Mouse (Mus musculus): ENCODE results near the gene Cep170b. TPM values are rescaled to one million over a fixed set of nuclear protein-coding genes. Genes with fewer than 3 reads are reported as not detected.
A peak's percentile ranks its signal among the peaks of the same experiment; 100 is the strongest.

Gene Cep170b
- polyA plus RNA-seq, 1 experiment from 2014 or later: 3.9 TPM

DNA sequence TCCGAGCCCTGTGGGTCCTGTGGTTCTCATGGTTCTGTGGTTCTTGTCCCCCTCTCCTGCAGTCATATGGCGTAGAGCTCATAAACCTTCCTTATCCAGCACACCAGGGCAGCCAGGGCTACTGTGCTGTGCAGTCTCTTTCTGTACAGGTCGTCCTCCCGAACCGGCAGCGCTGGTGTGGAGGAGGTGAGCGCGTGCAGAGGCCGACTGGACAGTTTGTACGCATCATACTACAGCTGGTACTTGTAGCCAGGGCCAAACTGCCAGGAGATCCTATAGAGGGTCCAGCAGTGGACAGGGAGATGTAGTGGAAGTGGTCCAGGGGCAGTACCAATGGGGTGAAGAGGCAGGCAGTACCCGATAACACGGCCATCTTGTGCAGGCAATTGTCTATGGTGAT, 30.7 kb downstream of the Cep170b start:
- no peak overlapping the region for H3K27ac ChIP-seq (replicated peaks)
- H3K4me3 ChIP-seq (replicated peaks): no peak overlapping the region
- 0 out of 2 replicates have a peak, but pooled peaks cover 3% of the 10 kb centered on the region for H3K27me3 ChIP-seq
- H3K9ac ChIP-seq: no peak overlapping the region
- no peak overlapping the region for H3K4me2 ChIP-seq
- no peaks in the 10 kb centered on the region for H3K36me3 ChIP-seq (replicated peaks)
- H3K4me1 ChIP-seq (replicated peaks): no peaks in the 10 kb centered on the region
- H3K9me3 ChIP-seq (replicated peaks): no peaks in the 10 kb centered on the region
- no peak for ATAC-seq (ENCODE audit: insufficient read depth)
- 71% methylated on average over 12 of the region's 12 CpGs for WGBS (ENCODE audit: insufficient replicate concordance)

DNA sequence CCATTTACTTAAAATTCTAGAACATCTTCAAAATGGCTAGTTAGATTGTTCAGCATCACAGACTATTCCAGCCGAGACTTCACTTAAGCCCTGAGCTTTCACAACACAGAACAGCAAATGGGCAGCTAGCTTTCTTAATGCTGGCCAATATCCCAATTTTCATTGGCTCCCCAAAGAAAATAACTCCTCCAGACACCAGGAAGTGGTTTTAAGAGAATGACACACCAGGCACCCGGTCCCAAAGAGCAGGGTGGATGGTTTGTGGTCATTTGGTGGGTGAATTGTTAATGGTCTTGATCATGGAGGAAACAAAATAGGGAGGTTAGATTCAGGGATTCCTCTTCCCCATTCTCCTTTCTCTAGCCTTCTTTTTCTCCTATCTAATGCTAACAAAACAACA, 32.1 kb downstream of the Cep170b start:
- Histone ChIP-seq H3K4me2 (no peak overlapping the region), H3K9ac (no peak overlapping the region), H3K9me3 (replicated peaks) (no peaks in the 10 kb centered on the region), H3K27me3 (0 out of 2 replicates have a peak, but pooled peaks cover 3% of the 10 kb centered on the region), H3K27ac (replicated peaks) (no peak overlapping the region), H3K36me3 (replicated peaks) (no peaks in the 10 kb centered on the region), H3K4me3 (replicated peaks) (no peak overlapping the region), H3K4me1 (replicated peaks) (no peaks in the 10 kb centered on the region)
- ATAC-seq (ENCODE audit: insufficient read depth): no peak
- WGBS (ENCODE audit: insufficient replicate concordance): 19% methylated on average over 2 of the region's 2 CpGs

DNA sequence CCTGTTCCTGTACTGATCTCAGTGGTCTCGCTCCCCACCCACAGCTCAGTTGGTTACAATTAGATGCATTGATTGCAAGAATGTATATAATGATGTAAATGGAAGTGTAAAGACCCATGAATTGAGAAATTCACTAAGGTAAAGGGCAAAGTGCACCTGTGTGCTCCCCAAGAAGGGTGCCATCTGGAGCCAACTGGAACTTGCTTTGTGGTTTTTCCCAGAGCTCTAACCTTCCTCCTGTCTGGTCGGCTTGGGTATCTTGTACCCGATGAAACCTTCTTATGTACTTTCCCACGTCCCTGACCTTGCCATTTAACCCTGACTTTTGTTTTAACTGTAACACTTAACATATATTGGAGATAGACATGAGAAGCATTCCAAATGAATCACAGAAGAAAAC, 35.6 kb downstream of the Cep170b start:
- no peak overlapping the region for H3K9ac ChIP-seq
- no peaks in the 10 kb centered on the region for H3K9me3 ChIP-seq (replicated peaks)
- 36% methylated on average over 4 of the region's 4 CpGs for WGBS (ENCODE audit: insufficient replicate concordance)
- H3K27me3 ChIP-seq: 0 out of 2 replicates have a peak, but pooled peaks cover 3% of the 10 kb centered on the region
- no peak overlapping the region for H3K4me2 ChIP-seq
- no peak overlapping the region for H3K27ac ChIP-seq (replicated peaks)
- 0 out of 2 replicates have a peak, but pooled peaks cover 4% of the 10 kb centered on the region for H3K4me1 ChIP-seq (replicated peaks)
- no peak for ATAC-seq (ENCODE audit: insufficient read depth)
- H3K36me3 ChIP-seq (replicated peaks): no peaks in the 10 kb centered on the region
- no peak overlapping the region for H3K4me3 ChIP-seq (replicated peaks)

DNA sequence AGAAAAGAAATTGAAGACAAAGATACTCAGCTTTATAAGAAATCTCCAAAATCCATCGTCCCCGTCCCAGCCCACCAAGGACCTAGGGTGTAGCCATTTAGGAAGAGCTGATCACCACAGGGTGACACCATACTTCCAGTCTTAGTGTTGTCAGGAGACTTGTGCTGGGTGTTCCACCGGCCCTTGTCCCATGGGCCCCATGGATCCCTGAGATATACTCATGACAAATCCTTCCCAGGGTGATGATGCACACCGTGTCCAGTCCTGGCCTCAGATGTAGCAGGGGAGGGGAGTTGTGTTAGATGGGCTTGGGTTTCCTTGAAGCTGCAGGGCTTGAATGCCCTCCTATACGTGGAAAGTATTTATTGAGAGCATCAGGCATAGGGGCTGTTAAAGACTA, 37.6 kb downstream of the Cep170b start:
- Histone ChIP-seq H3K4me3 (replicated peaks) (no peak overlapping the region), H3K36me3 (replicated peaks) (no peaks in the 10 kb centered on the region), H3K27ac (replicated peaks) (no peak overlapping the region), H3K4me2 (no peak overlapping the region), H3K27me3 (no peaks in the 10 kb centered on the region), H3K4me1 (replicated peaks) (0 out of 2 replicates have a peak, but pooled peaks cover 4% of the 10 kb centered on the region), H3K9ac (no peak overlapping the region), H3K9me3 (replicated peaks) (no peaks in the 10 kb centered on the region)
- WGBS (ENCODE audit: insufficient replicate concordance): 61% methylated on average over 5 of the region's 5 CpGs
- no peak for ATAC-seq (ENCODE audit: insufficient read depth)

DNA sequence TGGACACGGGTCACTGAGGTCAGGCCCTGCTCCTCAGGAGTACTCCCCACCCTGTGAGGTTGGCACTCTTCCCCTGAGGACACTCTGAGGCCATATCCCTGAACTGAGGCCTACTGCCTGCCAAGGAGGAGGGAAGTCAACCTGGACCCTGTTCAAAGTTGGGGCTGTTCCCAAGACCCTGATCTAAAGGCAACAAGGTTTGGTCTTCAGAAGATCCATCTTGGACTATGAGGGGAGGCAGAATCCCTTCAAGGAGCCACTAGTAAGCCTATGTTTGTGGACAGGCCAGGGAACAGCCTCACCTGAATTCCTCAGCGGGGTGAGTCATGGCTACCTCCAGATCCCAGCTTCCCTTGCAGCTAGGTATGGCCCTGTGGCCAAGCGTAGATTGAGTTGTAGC, 39.2 kb downstream of the Cep170b start:
- Histone ChIP-seq H3K9ac (no peak overlapping the region), H3K4me3 (replicated peaks) (no peak overlapping the region), H3K27ac (replicated peaks) (no peak overlapping the region), H3K4me1 (replicated peaks) (0 out of 2 replicates have a peak, but pooled peaks cover 4% of the 10 kb centered on the region), H3K27me3 (no peaks in the 10 kb centered on the region), H3K36me3 (replicated peaks) (no peaks in the 10 kb centered on the region), H3K9me3 (replicated peaks) (no peaks in the 10 kb centered on the region), H3K4me2 (no peak overlapping the region)
- WGBS (ENCODE audit: insufficient replicate concordance): 63% methylated on average over 3 of the region's 3 CpGs
- ATAC-seq (ENCODE audit: insufficient read depth): no peak

DNA sequence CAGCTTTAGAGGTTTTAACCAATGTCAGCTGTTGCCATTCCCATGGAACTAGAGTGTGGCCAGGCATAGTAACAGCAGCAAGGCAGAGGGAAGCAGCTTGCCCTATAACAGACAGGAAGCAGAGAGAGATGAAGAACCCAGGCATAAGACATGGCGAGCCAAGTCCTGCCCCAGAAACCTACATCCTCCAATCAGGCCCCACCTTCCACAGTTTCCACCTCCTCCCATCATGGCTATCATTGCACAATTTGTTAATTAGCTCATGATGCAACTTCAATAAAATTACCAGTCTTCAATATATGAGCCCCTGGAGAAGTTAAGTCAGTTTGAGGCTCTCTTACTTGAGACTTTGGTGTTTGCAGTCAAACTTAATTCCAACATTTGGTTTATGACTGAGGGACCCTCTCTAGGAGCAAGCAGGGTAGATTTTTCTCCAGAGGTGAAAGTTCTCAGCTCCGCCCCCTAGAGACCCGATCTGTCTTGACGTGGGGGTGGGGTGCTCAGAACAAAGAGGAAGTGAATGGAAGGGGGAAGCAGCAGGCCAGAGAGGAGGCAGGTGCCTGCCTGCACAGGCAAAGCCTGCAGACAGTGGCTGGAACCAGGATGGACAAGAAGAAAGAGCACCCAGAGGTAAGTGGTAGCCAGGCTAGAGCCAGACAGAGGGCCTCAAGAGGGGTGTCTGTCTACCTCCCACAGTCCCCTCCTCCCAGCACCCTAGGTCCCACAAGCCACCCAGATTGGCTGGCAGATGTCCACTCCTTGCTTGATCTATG, 40.1 kb downstream of the Cep170b start, which contains the start of gene Pld4:
Gene Pld4, plus strand, starts transcription at position 502 of the 773 bp plus-strand sequence.
- ATAC-seq (ENCODE audit: insufficient read depth): 0 out of 2 replicates have a peak, but pooled peaks have one; percentile 22
- H3K4me3 ChIP-seq (replicated peaks): peak within 1 kb of the TSS; percentile 14; the same call in 1 of the 2 replicates
- 18% methylated on average over 4 of the region's 4 CpGs for WGBS (ENCODE audit: insufficient replicate concordance)

DNA sequence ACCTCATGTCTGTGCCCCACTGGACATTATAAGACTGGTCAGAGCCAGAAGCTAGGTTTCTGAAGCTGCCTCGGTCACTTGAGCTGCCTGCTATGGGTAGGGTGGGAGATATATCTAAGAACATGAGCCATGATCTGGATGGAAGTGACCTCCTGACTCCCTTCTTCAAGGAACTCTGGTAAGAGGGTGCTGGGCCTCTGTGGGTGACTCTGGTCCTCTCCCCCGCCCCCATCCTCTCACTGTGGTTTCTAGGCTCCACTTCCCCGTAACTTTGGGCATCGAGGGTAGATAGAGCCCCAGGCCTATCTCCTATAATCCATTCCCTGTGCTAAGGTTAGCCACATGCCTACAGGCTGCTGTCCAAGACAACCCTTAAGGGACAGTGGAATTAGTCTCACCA, 41.2 kb downstream of the Cep170b start:
- ATAC-seq (ENCODE audit: insufficient read depth): no peak
- WGBS (ENCODE audit: insufficient replicate concordance): 31% methylated on average over 4 of the region's 4 CpGs
- H3K9me3 ChIP-seq (replicated peaks): no peaks in the 10 kb centered on the region
- no peak overlapping the region for H3K9ac ChIP-seq
- no peak overlapping the region; the same call in 1 of the 2 replicates for H3K4me3 ChIP-seq (replicated peaks)
- 0 out of 2 replicates have a peak, but pooled peaks cover 4% of the 10 kb centered on the region for H3K4me1 ChIP-seq (replicated peaks)
- H3K27me3 ChIP-seq: no peaks in the 10 kb centered on the region
- H3K4me2 ChIP-seq: peak overlapping the region; percentile 5; the same call in 1 of the 2 replicates
- H3K36me3 ChIP-seq (replicated peaks): no peaks in the 10 kb centered on the region
- 0 out of 2 replicates have a peak overlapping the region, but pooled peaks have one; percentile 33 for H3K27ac ChIP-seq (replicated peaks)

More for the DNA sequence above, 40.1 kb downstream of the Cep170b start, which contains the start of gene Pld4:
- Histone ChIP-seq H3K9me3 (replicated peaks) (no peaks in the 10 kb centered on the region), H3K36me3 (replicated peaks) (no peaks in the 10 kb centered on the region), H3K4me1 (replicated peaks) (0 out of 2 replicates have a peak, but pooled peaks cover 4% of the 10 kb centered on the region), H3K9ac (no peak within 1 kb of the TSS), H3K27me3 (no peaks in the 10 kb centered on the region), H3K4me2 (peak within 1 kb of the TSS; percentile 5), H3K27ac (replicated peaks) (no peak within 1 kb of the TSS)

DNA sequence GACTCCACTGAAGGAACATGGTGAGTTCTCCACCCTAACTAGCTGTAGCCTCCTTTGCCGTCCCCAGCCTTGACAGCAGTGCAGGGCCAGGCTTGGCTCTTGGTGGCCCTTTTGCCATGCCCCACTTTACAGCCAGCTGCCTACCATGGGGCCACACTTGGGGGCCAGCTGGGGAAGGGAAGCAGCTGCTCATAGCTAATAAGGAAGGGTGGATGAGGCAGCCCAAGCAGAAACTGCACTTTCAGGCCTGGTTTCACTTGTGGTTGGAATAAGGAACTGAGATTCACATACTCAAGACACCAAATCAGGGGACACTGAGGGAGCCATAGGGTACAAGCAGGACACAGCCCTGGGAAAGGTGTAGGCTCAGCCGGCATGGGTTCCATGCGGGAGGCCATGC, 41.8 kb downstream of the Cep170b start:
- WGBS (ENCODE audit: insufficient replicate concordance): 60% methylated on average over 3 of the region's 3 CpGs
- no peak overlapping the region; the same call in 1 of the 2 replicates for H3K4me3 ChIP-seq (replicated peaks)
- H3K27ac ChIP-seq (replicated peaks): 0 out of 2 replicates have a peak overlapping the region, but pooled peaks have one; percentile 33
- H3K9ac ChIP-seq: no peak overlapping the region
- no peaks in the 10 kb centered on the region for H3K27me3 ChIP-seq
- no peaks in the 10 kb centered on the region for H3K36me3 ChIP-seq (replicated peaks)
- 0 out of 2 replicates have a peak, but pooled peaks cover 4% of the 10 kb centered on the region for H3K4me1 ChIP-seq (replicated peaks)
- no peak overlapping the region for H3K4me2 ChIP-seq
- no peak for ATAC-seq (ENCODE audit: insufficient read depth)
- no peaks in the 10 kb centered on the region for H3K9me3 ChIP-seq (replicated peaks)

DNA sequence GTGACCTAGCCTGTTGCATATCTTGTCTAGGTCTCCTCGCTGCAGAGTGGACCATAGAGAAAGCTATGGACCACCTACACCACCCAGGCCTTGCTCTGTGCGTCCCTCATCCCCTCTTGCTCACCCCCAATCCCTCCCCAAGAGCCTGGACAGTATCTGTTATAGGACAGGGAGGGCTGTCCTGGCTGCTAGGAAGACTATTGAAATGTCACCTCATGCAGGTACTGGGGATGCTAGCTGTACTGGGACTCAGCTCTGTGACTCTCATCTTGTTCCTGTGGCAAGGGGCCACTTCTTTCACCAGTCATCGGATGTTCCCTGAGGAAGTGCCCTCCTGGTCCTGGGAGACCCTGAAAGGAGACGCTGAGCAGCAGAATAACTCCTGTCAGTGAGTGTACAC, 42.9 kb downstream of the Cep170b start:
- Histone ChIP-seq H3K36me3 (replicated peaks) (no peaks in the 10 kb centered on the region), H3K9me3 (replicated peaks) (no peaks in the 10 kb centered on the region), H3K9ac (no peak overlapping the region), H3K27ac (replicated peaks) (no peak overlapping the region), H3K4me3 (replicated peaks) (no peak overlapping the region), H3K27me3 (no peaks in the 10 kb centered on the region), H3K4me2 (no peak overlapping the region), H3K4me1 (replicated peaks) (0 out of 2 replicates have a peak, but pooled peaks cover 4% of the 10 kb centered on the region)
- 60% methylated on average over 4 of the region's 4 CpGs for WGBS (ENCODE audit: insufficient replicate concordance)
- ATAC-seq (ENCODE audit: insufficient read depth): no peak

DNA sequence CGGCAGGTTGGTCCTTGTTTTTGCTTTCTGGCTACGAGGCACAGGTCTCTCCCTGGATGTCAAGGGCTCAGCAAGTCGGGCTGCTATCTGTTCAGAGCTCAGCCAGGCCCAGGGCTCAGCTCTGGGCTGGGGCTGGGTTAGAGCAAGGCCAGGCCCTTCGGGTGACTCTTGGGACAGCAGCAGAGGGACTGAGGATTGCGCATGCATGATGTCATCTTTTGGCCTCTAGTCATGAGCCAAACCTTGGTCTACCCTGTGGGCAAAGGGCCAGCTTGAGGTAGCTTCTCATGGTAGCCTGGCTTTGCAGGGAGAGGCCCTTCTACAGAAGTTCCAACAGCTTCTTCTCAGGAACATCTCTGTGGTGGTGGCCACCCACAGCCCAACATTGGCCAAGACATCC, 43.9 kb downstream of the Cep170b start:
- Histone ChIP-seq H3K4me1 (replicated peaks) (0 out of 2 replicates have a peak, but pooled peaks cover 4% of the 10 kb centered on the region), H3K9me3 (replicated peaks) (no peaks in the 10 kb centered on the region), H3K9ac (no peak overlapping the region), H3K36me3 (replicated peaks) (no peaks in the 10 kb centered on the region), H3K4me3 (replicated peaks) (no peak overlapping the region), H3K27me3 (no peaks in the 10 kb centered on the region), H3K4me2 (no peak overlapping the region), H3K27ac (replicated peaks) (no peak overlapping the region)
- no peak for ATAC-seq (ENCODE audit: insufficient read depth)
- whole genome bisulfite sequencing (ENCODE audit: insufficient replicate concordance): 55% methylated on average over 5 of the region's 5 CpGs

DNA sequence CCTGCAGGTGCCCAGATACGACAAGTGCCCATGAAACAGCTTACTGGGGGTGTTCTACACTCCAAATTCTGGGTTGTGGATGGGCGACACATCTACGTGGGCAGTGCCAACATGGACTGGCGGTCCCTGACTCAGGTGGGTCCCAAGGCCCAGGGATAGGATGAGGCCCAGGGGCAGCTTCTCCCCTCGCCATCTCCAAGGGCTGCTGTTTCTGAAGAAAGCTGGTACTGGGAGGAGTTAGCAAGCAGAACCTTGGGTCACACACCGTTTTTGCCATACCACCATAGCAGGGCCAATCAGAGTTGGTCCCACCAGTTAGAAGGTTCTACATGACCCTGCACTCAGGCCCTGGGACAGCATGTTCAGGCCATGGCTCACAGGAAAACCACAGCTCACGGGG, 44.7 kb downstream of the Cep170b start:
- H3K9me3 ChIP-seq (replicated peaks): no peaks in the 10 kb centered on the region
- H3K4me3 ChIP-seq (replicated peaks): no peak overlapping the region
- ATAC-seq (ENCODE audit: insufficient read depth): no peak
- H3K36me3 ChIP-seq (replicated peaks): no peaks in the 10 kb centered on the region
- H3K27me3 ChIP-seq: no peaks in the 10 kb centered on the region
- H3K4me1 ChIP-seq (replicated peaks): 0 out of 2 replicates have a peak, but pooled peaks cover 4% of the 10 kb centered on the region
- no peak overlapping the region for H3K9ac ChIP-seq
- H3K4me2 ChIP-seq: no peak overlapping the region
- WGBS (ENCODE audit: insufficient replicate concordance): 58% methylated on average over 7 of the region's 7 CpGs
- no peak overlapping the region for H3K27ac ChIP-seq (replicated peaks)

Measured in liver, embryonic 15.5 days (tissue).